Mouse (Mus musculus) cerebellum, adult 9-10 months (tissue): ENCODE measurements around the gene Tspan3.
A peak's percentile ranks its signal among the peaks of the same experiment; 100 is the strongest.

Experiments
- DNase-seq: peaks from one replicate; pipeline ENCODE4 v3.0.0; 2022

The Tspan3 gene

GRCm38 (mm10) chr9:56165377-56165776 is at the start of gene Tspan3:
Gene Tspan3 (minus strand): TSS chr9:56165477.
- DNase-seq = no peak

GRCm38 (mm10) chr9:56213451-56214291 is 48.4 kb upstream of the Tspan3 start:
- DNase-seq = peak; percentile 83

GRCm38 (mm10) chr9:56208817-56209216 is 43.5 kb upstream of the Tspan3 start:
- DNase-seq = no peak

- DNase-seq = no peak
Observed at GRCm38 (mm10) chr9:56207516-56207915, 42.2 kb upstream of the Tspan3 start.

GRCm38 (mm10) chr9:56207083-56207482 is 41.8 kb upstream of the Tspan3 start:
- DNase-seq = no peak

- DNase-seq = no peak
Observed at GRCm38 (mm10) chr9:56205336-56205735, 40.1 kb upstream of the Tspan3 start.

GRCm38 (mm10) chr9:56204316-56204715 is 39.0 kb upstream of the Tspan3 start:
- DNase-seq = no peak

GRCm38 (mm10) chr9:56200645-56201314 is 35.5 kb upstream of the Tspan3 start:
- peak; percentile 85 for DNase-seq

- DNase-seq = no peak
Observed at GRCm38 (mm10) chr9:56200200-56200599, 34.9 kb upstream of the Tspan3 start.

- DNase-seq = no peak
Observed at GRCm38 (mm10) chr9:56196921-56197320, 31.6 kb upstream of the Tspan3 start.

- DNase-seq = no peak
Observed at GRCm38 (mm10) chr9:56195193-56195592, 29.9 kb upstream of the Tspan3 start.

GRCm38 (mm10) chr9:56191498-56192455 is 26.5 kb upstream of the Tspan3 start:
- no peak for DNase-seq

GRCm38 (mm10) chr9:56180118-56180781 is 15.0 kb upstream of the Tspan3 start:
- DNase-seq = no peak

- DNase-seq = no peak
Observed at GRCm38 (mm10) chr9:56179416-56180117, 14.3 kb upstream of the Tspan3 start.

- no peak for DNase-seq
Observed at GRCm38 (mm10) chr9:56177354-56177753, 12.1 kb upstream of the Tspan3 start.

GRCm38 (mm10) chr9:56175316-56175715 is 10.0 kb upstream of the Tspan3 start:
- no peak for DNase-seq

GRCm38 (mm10) chr9:56167690-56168089 is 2.4 kb upstream of the Tspan3 start:
- no peak for DNase-seq

- DNase-seq = no peak
Observed at GRCm38 (mm10) chr9:56166161-56166560, 884 bp upstream of the Tspan3 start.

- peak; percentile 87 for DNase-seq
Observed at GRCm38 (mm10) chr9:56160341-56161141, 4.7 kb downstream of the Tspan3 start.

GRCm38 (mm10) chr9:56159456-56159855 is 5.8 kb downstream of the Tspan3 start:
- DNase-seq = no peak

GRCm38 (mm10) chr9:56158077-56158476 is 7.2 kb downstream of the Tspan3 start:
- DNase-seq = no peak
